Mouse (Mus musculus) forebrain, embryonic 16.5 days (tissue): ENCODE measurements around the gene Ssh3. TPM values are rescaled to one million over a fixed set of nuclear protein-coding genes. Genes with fewer than 3 reads are reported as not detected.

Experiments
- ATAC-seq: fragments of 200-750 bp; cut with Nextera tagmentation; 2 replicates; pipeline ENCODE4 v1.8.0; 2017; ENCODE audit warnings: mild to moderate bottlenecking, moderate library complexity
- H3K27ac ChIP-seq: fragments of 300-500 bp; sonication (generic); 2 replicates; pipeline ENCODE4 v1.5.1; 2014; ENCODE audit warnings: low read length, control low read depth
- H3K27me3 ChIP-seq: fragments of 300-500 bp; sonication (generic); replicated peaks from 2 replicates; pipeline ENCODE4 v1.6.1; 2014; ENCODE audit warnings: low read length; ENCODE audit not compliant: control insufficient read depth, insufficient read depth
- H3K36me3 ChIP-seq: fragments of 300-500 bp; sonication (generic); 2 replicates; pipeline ENCODE4 v1.6.1; 2014; ENCODE audit not compliant: control insufficient read depth, insufficient read depth
- H3K4me1 ChIP-seq: fragments of 300-500 bp; sonication (generic); replicated peaks from 2 replicates; pipeline ENCODE4 v1.6.1; 2014; ENCODE audit warnings: low read length; ENCODE audit not compliant: control insufficient read depth, insufficient read depth
- H3K4me2 ChIP-seq: fragments of 300-500 bp; sonication (generic); 2 replicates; pipeline ENCODE4 v1.6.1; 2014; ENCODE audit warnings: mild to moderate bottlenecking, low read length, control low read depth
- H3K4me3 ChIP-seq: fragments of 300-500 bp; sonication (generic); replicated peaks from 2 replicates; pipeline ENCODE4 v1.5.1; 2014; ENCODE audit warnings: mild to moderate bottlenecking, low read length, control low read depth
- H3K9ac ChIP-seq: fragments of 300-500 bp; sonication (generic); replicated peaks from 2 replicates; pipeline ENCODE4 v1.6.1; 2014; ENCODE audit warnings: low read depth, low read length, control low read depth
- H3K9me3 ChIP-seq: fragments of 300-500 bp; sonication (generic); 2 replicates; pipeline ENCODE4 v1.6.1; 2016; ENCODE audit warnings: low read length; ENCODE audit not compliant: control insufficient read depth
- WGBS: fragments of 180-500 bp; shearing (Covaris S2); extraction: QIAGEN DNeasy Blood & Tissue Kit; methylation state at CpG from one replicate; pipeline ENCODE4 v1.1.7; 2014; 5-methylcytosine and 5-hydroxymethylcytosine counted together
- polyA plus RNA-seq: library from polyadenylated mRNA; unstranded; fragments of >200 nt; fragmentation: Nextera tagmentation; extraction: Ambion mirVana; gene quantifications from 2 replicates; pipeline ENCODE4 v1.2.1, GENCODE M21; 2015

The Ssh3 gene
- polyA plus RNA-seq, 1 experiment from 2014 or later = 11.8 TPM

DNA sequence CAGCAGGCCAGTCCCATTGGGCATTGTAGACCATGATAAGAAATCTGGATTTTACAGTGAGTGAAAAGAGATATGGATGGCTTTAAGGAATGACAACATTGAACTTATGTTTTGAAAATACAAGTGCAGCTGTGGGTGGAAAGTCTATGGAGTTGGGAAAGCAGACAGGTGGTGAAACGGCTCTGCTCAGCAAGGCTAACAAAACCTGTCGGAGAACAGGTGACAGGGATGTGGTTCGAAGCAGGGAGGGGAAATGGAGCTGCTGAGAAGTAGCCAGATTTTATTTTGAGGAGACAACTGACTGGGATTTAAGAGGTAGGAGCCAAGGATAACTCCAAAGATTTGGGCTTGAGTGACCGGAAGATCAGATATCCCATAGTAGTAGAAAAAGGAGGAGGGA lies 34.4 kb downstream of the Ssh3 start:
- 74% methylated on average over 4 of the region's 4 CpGs for WGBS

DNA sequence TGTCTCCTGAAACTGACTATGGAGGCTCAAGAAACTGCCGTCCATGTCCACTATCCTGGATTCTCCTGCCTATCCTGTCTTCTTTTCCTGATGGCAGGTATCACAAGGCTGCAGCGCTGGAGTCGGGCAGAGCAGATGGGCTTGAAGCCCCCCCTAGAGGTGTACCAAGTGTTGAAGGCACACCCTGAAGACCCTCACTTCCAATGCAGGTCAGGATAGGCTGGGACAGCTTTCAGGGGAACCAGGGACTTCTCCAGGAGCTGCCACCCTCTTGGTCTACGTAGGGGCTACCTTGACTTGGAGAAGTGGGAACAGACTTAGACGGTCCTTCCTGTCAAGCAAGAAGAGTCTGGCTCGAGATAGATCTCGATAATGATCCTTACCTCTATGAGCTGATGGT lies 36.3 kb downstream of the Ssh3 start:
- no peaks in the 10 kb centered on the region for H3K36me3 ChIP-seq
- ATAC-seq = no peak
- H3K9me3 ChIP-seq = no peaks in the 10 kb centered on the region
- H3K4me2 ChIP-seq = peak overlapping the region; percentile 68; the same call in 1 of the 2 replicates
- H3K27me3 ChIP-seq = peaks cover 10% of the 10 kb centered on the region
- no peak overlapping the region; the same call in 1 of the 2 replicates for H3K4me3 ChIP-seq
- WGBS = 78% methylated on average over 7 of the region's 7 CpGs
- H3K27ac ChIP-seq = no peak overlapping the region
- H3K4me1 ChIP-seq = peaks cover 11% of the 10 kb centered on the region
- H3K9ac ChIP-seq = no peak overlapping the region

More for the DNA sequence above, 34.4 kb downstream of the Ssh3 start:
- Histone ChIP-seq H3K4me1 (peaks cover 11% of the 10 kb centered on the region), H3K4me3 (no peak overlapping the region), H3K27me3 (peaks cover 3% of the 10 kb centered on the region), H3K4me2 (no peak overlapping the region), H3K36me3 (no peaks in the 10 kb centered on the region), H3K9me3 (no peaks in the 10 kb centered on the region), H3K9ac (no peak overlapping the region), H3K27ac (no peak overlapping the region)
- ATAC-seq = no peak

DNA sequence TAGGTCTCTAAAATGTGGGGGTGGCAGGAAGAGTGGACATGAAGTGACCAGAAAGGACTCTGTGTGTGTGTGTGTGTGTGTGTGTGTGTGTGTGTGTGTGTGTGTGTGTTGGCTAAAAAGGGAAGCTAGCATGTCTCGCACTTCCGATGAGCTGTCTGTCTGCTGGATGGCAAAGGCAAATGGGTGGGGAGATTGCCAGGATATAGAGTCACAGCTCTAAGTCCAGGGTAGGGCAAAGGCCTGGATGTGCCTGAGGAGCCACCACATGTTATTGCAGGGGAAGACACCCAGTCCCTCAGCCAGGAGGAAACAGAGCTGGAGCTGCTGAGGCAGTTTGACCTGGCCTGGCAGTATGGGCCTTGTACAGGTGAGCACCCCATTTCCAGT lies 36.8 kb downstream of the Ssh3 start:
- H3K4me3 ChIP-seq = peak overlapping the region; percentile 67
- H3K36me3 ChIP-seq = no peaks in the 10 kb centered on the region
- no peaks in the 10 kb centered on the region for H3K9me3 ChIP-seq
- H3K4me2 ChIP-seq = peak overlapping the region; percentile 68
- 21% methylated on average over 2 of the region's 2 CpGs for WGBS
- peaks cover 10% of the 10 kb centered on the region for H3K27me3 ChIP-seq
- H3K4me1 ChIP-seq = peaks cover 11% of the 10 kb centered on the region
- H3K9ac ChIP-seq = peak overlapping the region; percentile 74
- peak; percentile 21; the same call in 1 of the 2 replicates for ATAC-seq
- H3K27ac ChIP-seq = peak overlapping the region; percentile 57

DNA sequence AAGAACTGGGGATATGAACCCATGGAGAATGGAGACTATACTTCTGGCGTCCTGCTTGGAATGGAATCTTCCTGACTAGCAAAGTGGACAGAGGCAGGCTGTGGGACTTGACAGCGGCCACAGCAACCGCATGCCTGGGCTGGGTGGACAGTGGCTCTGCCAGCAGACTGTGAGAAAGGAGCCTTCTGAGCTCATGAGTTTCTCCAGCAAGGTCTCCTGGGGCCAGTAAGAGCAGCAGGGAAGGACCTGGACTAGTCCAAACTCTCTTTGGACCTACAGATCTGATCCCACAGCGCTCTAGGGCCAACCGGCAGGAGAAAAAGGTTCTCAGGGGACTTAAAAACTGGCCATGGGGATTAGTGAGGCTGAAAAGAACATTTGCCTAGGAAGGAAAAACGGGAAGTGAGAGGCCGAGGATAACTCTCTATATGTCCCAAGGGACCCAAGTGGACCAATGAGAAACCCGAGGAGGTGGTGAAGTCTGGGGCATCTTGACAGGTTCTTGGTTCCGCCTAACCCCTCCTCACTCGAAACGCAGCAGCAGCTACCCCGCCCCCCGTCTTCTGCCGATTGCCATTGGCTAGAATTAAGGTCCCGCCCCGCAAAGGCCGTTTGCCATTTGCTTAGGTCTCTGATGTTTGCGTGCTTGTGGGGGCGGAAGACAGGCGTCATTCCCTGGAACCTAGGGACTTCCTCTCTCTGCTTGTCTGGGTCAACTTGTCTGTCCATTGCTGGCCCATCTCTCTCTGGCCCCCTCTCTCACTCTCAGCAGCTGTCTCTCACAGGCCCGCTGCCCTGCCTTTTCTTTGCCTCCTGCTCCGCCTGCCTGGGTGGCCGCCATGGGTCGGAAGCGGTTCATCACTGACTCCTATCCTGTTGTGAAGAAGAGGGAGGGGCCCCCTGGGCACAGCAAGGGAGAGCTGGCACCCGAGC lies 37.5 kb downstream of the Ssh3 start, which contains the start of gene Pold4:
Pold4 (plus strand) TSS at position 647 of the 933 bp plus-strand sequence.
- H3K4me1 ChIP-seq = peaks cover 11% of the 10 kb centered on the region
- peak within 1 kb of the TSS; percentile 67 for H3K4me3 ChIP-seq
- no peaks in the 10 kb centered on the region for H3K9me3 ChIP-seq
- H3K36me3 ChIP-seq = no peaks in the 10 kb centered on the region
- H3K4me2 ChIP-seq = peak within 1 kb of the TSS; percentile 68
- peaks cover 10% of the 10 kb centered on the region for H3K27me3 ChIP-seq
- WGBS = 12% methylated on average over 26 of the region's 26 CpGs
- peak; percentile 95 for ATAC-seq
- peak within 1 kb of the TSS; percentile 74 for H3K9ac ChIP-seq
- H3K27ac ChIP-seq = peak within 1 kb of the TSS; percentile 57

DNA sequence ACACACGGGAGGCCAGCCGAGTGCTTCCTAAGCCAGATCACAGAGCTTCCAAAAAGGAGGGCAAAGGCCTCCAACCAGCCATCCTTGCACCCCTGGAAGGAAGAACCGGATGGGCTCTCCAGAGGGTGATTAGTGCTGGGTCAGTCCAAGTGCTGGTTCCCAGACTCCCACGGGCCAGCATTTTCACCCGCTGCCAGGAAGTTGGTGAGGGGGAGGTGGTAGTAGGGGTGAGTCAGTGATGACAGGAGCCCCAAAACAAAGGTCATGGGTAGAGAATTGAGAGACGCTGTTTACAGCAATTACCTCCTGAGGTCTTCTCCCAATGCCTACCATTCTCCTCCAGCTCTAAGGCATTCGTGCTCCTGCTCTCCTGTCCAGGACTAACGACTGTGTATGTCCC lies 38.6 kb downstream of the Ssh3 start:
- H3K9me3 ChIP-seq = no peaks in the 10 kb centered on the region
- no peak overlapping the region for H3K4me2 ChIP-seq
- no peak for ATAC-seq
- peaks cover 11% of the 10 kb centered on the region for H3K4me1 ChIP-seq
- no peak overlapping the region for H3K27ac ChIP-seq
- no peaks in the 10 kb centered on the region for H3K36me3 ChIP-seq
- peaks cover 10% of the 10 kb centered on the region for H3K27me3 ChIP-seq
- 80% methylated on average over 8 of the region's 8 CpGs for WGBS
- no peak overlapping the region for H3K9ac ChIP-seq
- H3K4me3 ChIP-seq = no peak overlapping the region

DNA sequence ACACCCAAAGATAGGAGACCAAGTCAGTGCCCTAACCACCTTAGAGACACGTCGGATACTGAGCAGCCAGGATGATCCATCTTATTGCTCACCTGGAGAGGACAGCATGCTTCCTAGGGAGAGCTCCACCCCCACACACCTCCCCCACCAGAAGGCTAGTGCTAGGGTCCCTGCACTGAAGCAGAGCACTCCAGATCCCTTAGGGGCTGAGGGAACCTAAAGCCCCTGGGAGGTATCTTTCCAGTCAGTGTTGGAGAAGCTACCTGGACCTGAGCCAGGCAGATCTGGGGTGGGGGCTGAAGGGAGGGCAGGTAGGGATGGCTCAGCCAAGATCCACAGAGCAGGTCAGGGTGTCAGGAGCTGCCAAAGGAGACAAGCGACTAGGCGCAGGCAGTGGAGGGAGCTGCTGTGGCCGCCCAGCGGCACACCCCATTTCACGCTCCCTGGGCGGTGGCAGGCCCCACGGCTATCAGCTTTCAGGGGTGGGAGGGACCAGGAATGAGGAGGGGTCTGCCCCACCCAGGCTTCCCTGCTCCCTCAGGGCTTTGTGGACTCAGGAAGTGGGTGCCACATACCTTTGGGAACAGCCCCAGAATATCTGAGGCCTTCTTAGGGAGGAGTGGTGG lies 39.4 kb downstream of the Ssh3 start:
- Histone ChIP-seq H3K27me3 (peaks cover 10% of the 10 kb centered on the region), H3K36me3 (no peaks in the 10 kb centered on the region), H3K4me3 (no peak overlapping the region), H3K27ac (no peak overlapping the region), H3K4me2 (no peak overlapping the region), H3K9ac (no peak overlapping the region), H3K4me1 (peaks cover 11% of the 10 kb centered on the region), H3K9me3 (no peaks in the 10 kb centered on the region)
- no peak for ATAC-seq
- WGBS = 50% methylated on average over 9 of the region's 9 CpGs

DNA sequence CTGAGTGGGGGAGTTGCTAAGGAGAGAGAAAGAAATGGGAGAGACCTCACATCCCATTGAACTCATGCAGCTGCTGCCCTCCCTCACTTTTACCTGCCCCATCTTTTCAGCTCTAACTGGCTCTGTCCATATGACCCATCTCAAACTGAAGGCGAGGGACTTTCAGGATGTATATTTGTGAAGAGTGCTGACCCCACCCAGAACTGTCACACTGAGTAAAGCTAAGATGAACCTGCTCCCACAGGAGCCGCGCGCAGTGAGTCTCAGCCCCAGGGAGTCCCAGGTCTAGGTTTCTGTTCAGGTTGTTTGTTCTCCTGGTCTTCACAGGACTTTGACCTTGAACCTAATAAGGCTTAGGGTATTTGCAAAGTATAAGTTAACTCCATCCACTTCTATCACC lies 40.1 kb downstream of the Ssh3 start:
- no peaks in the 10 kb centered on the region for H3K36me3 ChIP-seq
- no peak overlapping the region for H3K27ac ChIP-seq
- H3K4me3 ChIP-seq = no peak overlapping the region
- no peaks in the 10 kb centered on the region for H3K9me3 ChIP-seq
- no peak overlapping the region for H3K9ac ChIP-seq
- H3K27me3 ChIP-seq = peaks cover 10% of the 10 kb centered on the region
- H3K4me2 ChIP-seq = no peak overlapping the region
- WGBS = 73% methylated on average over 4 of the region's 4 CpGs
- ATAC-seq = no peak
- H3K4me1 ChIP-seq = peaks cover 11% of the 10 kb centered on the region

DNA sequence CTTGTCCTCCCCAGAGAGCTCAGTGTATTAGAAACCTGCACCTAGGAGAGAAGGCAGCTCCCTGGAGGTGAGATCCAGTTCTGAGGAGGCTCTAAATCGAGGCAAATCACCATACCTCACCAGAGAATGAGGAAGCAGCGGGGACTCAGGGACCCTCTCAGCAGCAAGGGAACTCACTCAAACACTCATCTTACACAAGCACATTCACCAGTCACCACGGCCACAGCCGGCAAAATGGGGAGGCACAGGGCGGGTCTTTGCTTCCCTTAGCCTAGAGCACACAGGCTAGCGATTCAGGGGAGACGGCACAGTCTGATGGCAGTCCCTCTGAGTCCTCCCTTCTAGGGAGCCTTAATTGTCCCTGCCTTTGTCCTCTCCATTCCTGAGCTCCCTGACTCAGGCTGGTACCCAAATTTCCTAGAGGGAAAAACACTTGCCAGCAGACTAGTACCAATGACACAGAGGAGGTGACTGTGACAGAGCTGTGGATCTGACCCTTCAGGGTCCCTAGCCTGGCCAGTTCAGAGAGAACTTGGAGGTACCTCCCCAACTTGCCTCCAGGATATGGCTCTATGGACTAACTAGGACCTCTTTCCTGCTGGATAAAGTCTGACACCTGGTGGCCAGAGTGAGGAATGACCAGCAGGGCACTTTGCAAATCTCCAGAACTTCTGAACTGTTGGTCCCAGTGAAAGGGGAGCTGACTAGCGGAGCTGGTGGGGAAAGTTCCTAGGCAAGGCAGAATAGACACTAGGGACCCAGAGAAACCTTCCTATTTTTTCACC lies 40.9 kb downstream of the Ssh3 start:
- H3K9ac ChIP-seq = no peak overlapping the region; the same call in 1 of the 2 replicates
- no peak overlapping the region for H3K4me3 ChIP-seq
- peaks cover 11% of the 10 kb centered on the region for H3K4me1 ChIP-seq
- H3K27me3 ChIP-seq = peaks cover 10% of the 10 kb centered on the region
- 18% methylated on average over 8 of the region's 8 CpGs for whole genome bisulfite sequencing
- H3K9me3 ChIP-seq = no peaks in the 10 kb centered on the region
- H3K4me2 ChIP-seq = no peak overlapping the region
- no peak for ATAC-seq
- H3K27ac ChIP-seq = no peak overlapping the region
- no peaks in the 10 kb centered on the region for H3K36me3 ChIP-seq

DNA sequence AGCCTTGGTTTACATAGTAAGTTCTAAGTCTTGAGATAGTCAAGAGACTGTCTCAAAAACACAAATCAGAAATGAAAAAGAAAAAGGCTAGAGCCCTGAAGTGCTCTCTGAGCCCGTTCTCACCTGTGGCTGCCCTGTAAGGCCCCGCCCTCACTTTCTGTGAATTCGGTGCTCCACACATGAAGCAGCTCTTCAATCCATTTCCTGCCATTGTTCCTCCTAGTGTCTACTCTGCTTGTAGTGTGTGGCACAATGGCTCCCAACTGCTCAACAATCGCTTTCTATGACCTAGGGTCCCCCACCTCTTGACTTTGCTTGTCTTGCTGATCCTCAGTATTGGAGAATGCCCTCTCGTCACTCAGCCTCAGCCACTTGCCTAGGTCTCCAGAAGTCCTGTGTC lies 41.5 kb downstream of the Ssh3 start:
- peaks cover 10% of the 10 kb centered on the region for H3K27me3 ChIP-seq
- no peak overlapping the region for H3K4me3 ChIP-seq
- no peaks in the 10 kb centered on the region for H3K9me3 ChIP-seq
- no peak overlapping the region for H3K27ac ChIP-seq
- no peak for ATAC-seq
- WGBS = 66% methylated on average over 5 of the region's 5 CpGs
- H3K4me2 ChIP-seq = no peak overlapping the region
- H3K4me1 ChIP-seq = peaks cover 9% of the 10 kb centered on the region
- H3K9ac ChIP-seq = no peak overlapping the region
- H3K36me3 ChIP-seq = no peaks in the 10 kb centered on the region
